Mouse (Mus musculus) hindbrain, embryonic 10.5 days (tissue): ENCODE measurements around the gene Abhd11. TPM values are rescaled to one million over a fixed set of nuclear protein-coding genes. Genes with fewer than 3 reads are reported as not detected.
A peak's percentile ranks its signal among the peaks of the same experiment; 100 is the strongest.

Experiments
- DNase-seq: peaks from one replicate; pipeline ENCODE4 v3.0.0-alpha.2; 2017; ENCODE audit warnings: low spot score
- H3K27ac ChIP-seq: fragments of 300-500 bp; sonication (generic); 2 replicates; pipeline ENCODE4 v1.5.1; 2016; ENCODE audit warnings: mild to moderate bottlenecking, moderate library complexity
- H3K27me3 ChIP-seq: fragments of 300-500 bp; sonication (generic); 2 replicates; pipeline ENCODE4 v1.6.1; 2016; ENCODE audit warnings: mild to moderate bottlenecking; ENCODE audit not compliant: poor library complexity, insufficient read depth, severe bottlenecking
- H3K36me3 ChIP-seq: fragments of 300-500 bp; sonication (generic); 2 replicates; pipeline ENCODE4 v1.6.1; 2016; ENCODE audit warnings: mild to moderate bottlenecking, moderate library complexity
- H3K4me1 ChIP-seq: fragments of 300-500 bp; sonication (generic); replicated peaks from 2 replicates; pipeline ENCODE4 v1.6.1; 2016; ENCODE audit warnings: mild to moderate bottlenecking
- H3K4me3 ChIP-seq: fragments of 300-500 bp; sonication (generic); 2 replicates; pipeline ENCODE4 v1.5.1; 2016; ENCODE audit warnings: mild to moderate bottlenecking, moderate library complexity
- H3K9me3 ChIP-seq: fragments of 300-500 bp; sonication (generic); 2 replicates; pipeline ENCODE4 v1.6.1; 2016; ENCODE audit warnings: mild to moderate bottlenecking, moderate library complexity
- WGBS: fragments of 180-500 bp; shearing (Covaris S2); methylation state at CpG from one replicate; pipeline ENCODE4 v1.1.7; 2016; 5-methylcytosine and 5-hydroxymethylcytosine counted together
- polyA plus RNA-seq: library from polyadenylated mRNA; unstranded; fragments of >200 nt; fragmentation: Nextera tagmentation; extraction: Ambion mirVana; gene quantifications from 2 replicates; pipeline ENCODE4 v1.2.1, GENCODE M21; 2016

The Abhd11 gene
- polyA plus RNA-seq, 1 experiment from 2014 or later = 43.6 TPM

DNA sequence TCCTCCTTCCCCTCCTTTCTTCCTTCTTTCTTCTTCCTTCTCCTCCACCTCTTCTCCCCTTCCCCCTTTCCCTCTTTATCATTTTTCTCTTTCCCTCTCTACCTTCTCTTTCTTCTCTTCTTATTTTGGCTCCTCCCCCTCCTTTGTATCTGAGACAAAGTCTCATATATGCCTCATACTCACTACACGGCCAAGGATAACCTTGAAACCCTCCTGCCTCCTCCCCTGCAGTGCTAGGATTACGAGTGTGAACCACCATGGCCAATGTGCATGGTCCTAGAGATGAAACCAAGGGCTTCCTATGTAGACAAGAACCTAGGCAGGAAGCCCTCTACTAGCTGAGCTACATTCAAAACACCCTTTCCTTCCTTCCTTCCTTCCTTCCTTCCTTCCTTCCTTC is 34.0 kb upstream of the Abhd11 start:
- H3K4me1 ChIP-seq = no peaks in the 10 kb centered on the region
- no peaks in the 10 kb centered on the region for H3K27me3 ChIP-seq
- no peak for DNase-seq
- no peak overlapping the region for H3K4me3 ChIP-seq
- no peaks in the 10 kb centered on the region for H3K9me3 ChIP-seq
- no peak overlapping the region for H3K27ac ChIP-seq
- no peaks in the 10 kb centered on the region for H3K36me3 ChIP-seq
- 59% methylated on average over 2 of the region's 2 CpGs for WGBS

GRCm38 (mm10) chr5:134976164-134976563 is 32.8 kb upstream of the Abhd11 start:
- Histone ChIP-seq H3K27ac (no peak overlapping the region), H3K9me3 (no peaks in the 10 kb centered on the region), H3K27me3 (no peaks in the 10 kb centered on the region), H3K4me1 (no peaks in the 10 kb centered on the region), H3K4me3 (no peak overlapping the region), H3K36me3 (no peaks in the 10 kb centered on the region)
- DNase-seq = no peak
- 88% methylated on average over 2 of the region's 2 CpGs for WGBS

GRCm38 (mm10) chr5:134976577-134977250 is 32.2 kb upstream of the Abhd11 start:
- Histone ChIP-seq H3K27me3 (no peaks in the 10 kb centered on the region), H3K4me3 (no peak overlapping the region), H3K27ac (no peak overlapping the region), H3K4me1 (no peaks in the 10 kb centered on the region), H3K9me3 (no peaks in the 10 kb centered on the region), H3K36me3 (no peaks in the 10 kb centered on the region)
- DNase-seq = no peak
- WGBS = 84% methylated on average over 14 of the region's 14 CpGs

DNA sequence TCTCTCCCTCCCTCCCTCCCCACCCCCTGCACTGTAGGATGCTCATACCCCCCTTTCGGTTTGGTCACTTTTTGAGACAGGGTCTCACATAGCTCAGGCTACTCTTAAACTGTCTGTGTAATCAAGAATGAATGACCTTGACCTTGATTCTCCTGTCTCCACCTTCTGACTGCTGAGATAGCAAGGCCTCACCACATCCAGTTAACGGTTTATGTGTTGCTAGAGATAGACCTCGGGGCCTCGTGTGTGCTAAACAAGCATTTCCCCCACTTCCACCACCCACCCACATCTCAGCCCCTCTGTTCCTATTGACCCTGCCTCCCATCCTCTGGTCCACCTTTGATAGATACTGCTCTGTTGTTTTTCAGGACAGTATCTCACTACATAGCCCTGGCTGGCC is 31.1 kb upstream of the Abhd11 start:
- no peak overlapping the region for H3K4me3 ChIP-seq
- H3K36me3 ChIP-seq = no peaks in the 10 kb centered on the region
- no peak for DNase-seq
- no peaks in the 10 kb centered on the region for H3K27me3 ChIP-seq
- H3K9me3 ChIP-seq = no peaks in the 10 kb centered on the region
- 84% methylated on average over 4 of the region's 4 CpGs for WGBS
- H3K4me1 ChIP-seq = no peaks in the 10 kb centered on the region
- H3K27ac ChIP-seq = no peak overlapping the region

DNA sequence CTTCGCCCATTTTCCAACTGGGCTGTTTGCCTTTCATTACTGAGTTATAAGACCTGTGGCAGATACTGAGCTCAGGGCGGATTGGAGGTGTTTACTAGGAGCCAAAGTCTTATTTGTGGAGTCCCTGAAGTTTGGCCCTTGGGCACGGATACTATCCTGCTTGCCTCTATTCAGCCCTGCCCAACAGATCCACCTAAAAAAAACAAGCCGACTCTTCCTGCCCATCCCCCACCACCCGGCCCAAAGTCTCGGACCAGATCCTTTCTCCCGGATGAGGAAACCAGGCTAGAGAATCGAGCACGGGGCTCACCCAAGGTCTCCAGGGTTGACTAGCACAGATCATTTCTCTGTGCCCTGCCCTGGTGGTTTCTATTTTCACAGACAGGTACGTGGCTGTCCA is 27.8 kb upstream of the Abhd11 start:
- Histone ChIP-seq H3K27me3 (peaks cover 25% of the 10 kb centered on the region), H3K36me3 (no peaks in the 10 kb centered on the region), H3K4me3 (no peak overlapping the region), H3K27ac (no peak overlapping the region), H3K9me3 (no peaks in the 10 kb centered on the region), H3K4me1 (peaks cover 33% of the 10 kb centered on the region)
- DNase-seq = no peak
- WGBS = 61% methylated on average over 10 of the region's 10 CpGs

DNA sequence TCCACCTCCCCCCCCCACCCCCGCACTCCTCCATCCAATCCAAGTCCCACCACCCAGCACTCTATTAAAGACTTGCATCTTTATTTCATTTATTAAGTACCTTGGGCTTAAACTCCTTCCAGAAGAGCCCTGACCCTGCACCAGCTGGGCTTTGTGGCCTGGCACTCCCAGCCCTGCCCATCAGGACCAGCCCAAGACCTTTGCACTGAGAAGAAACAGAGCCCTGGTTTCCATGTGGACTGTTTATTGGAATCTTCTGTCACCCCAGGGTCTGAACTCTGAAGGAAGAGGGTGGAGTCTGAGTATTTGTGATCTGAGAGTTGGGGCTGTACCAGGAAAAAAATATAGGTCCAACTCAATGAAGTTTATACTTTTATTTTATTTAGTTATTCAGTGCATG is 25.8 kb upstream of the Abhd11 start:
- H3K9me3 ChIP-seq = no peaks in the 10 kb centered on the region
- H3K27ac ChIP-seq = no peak overlapping the region
- no peaks in the 10 kb centered on the region for H3K36me3 ChIP-seq
- H3K4me3 ChIP-seq = no peak overlapping the region
- no peak for DNase-seq
- peaks cover 44% of the 10 kb centered on the region for H3K27me3 ChIP-seq
- WGBS = 90% methylated on average over 1 of the region's 1 CpGs
- peaks cover 44% of the 10 kb centered on the region for H3K4me1 ChIP-seq

DNA sequence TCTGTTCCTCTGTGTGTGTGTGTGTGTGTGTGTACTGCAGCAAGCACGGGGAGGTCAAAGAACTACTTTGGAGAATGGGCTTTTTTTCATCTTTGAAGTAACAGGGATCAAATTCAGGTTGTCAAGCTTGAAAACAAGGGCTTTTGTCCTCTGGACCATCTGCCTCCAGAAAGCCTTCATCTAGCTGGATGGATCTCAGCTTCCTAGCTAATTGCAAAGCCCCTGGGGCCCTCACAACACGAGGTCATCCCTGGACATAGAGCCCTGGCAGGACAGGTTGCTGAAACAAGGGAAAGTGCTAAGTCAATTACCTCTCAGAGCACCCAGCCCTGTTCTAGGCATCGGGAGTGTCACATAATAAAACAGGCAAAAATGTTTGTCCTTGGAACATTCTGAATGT is 25.2 kb upstream of the Abhd11 start:
- peaks cover 51% of the 10 kb centered on the region for H3K27me3 ChIP-seq
- peak overlapping the region; percentile 76 for H3K27ac ChIP-seq
- H3K4me3 ChIP-seq = no peak overlapping the region
- H3K36me3 ChIP-seq = no peaks in the 10 kb centered on the region
- WGBS = 9% methylated on average over 3 of the region's 3 CpGs
- H3K4me1 ChIP-seq = peaks cover 44% of the 10 kb centered on the region
- no peaks in the 10 kb centered on the region for H3K9me3 ChIP-seq
- DNase-seq = peak; percentile 30

GRCm38 (mm10) chr5:134985633-134986297 is 23.2 kb upstream of the Abhd11 start, which contains the start of gene Cldn3:
TSS of gene Cldn3 (plus strand) at chr5:134986214.
- Histone ChIP-seq H3K27ac (peak within 1 kb of the TSS; percentile 66), H3K27me3 (peaks cover 65% of the 10 kb centered on the region), H3K9me3 (no peaks in the 10 kb centered on the region), H3K4me3 (peak within 1 kb of the TSS; percentile 42), H3K4me1 (peaks cover 44% of the 10 kb centered on the region), H3K36me3 (no peaks in the 10 kb centered on the region)
- WGBS = under 1% methylated on average over 25 of the region's 25 CpGs
- peak; percentile 46 for DNase-seq

GRCm38 (mm10) chr5:134986298-134987268 is 22.4 kb upstream of the Abhd11 start:
- DNase-seq = peak; percentile 46
- WGBS = 3% methylated on average over 79 of the region's 79 CpGs
- Histone ChIP-seq H3K4me1 (peaks cover 44% of the 10 kb centered on the region), H3K27ac (peak overlapping the region; percentile 66), H3K36me3 (no peaks in the 10 kb centered on the region), H3K9me3 (no peaks in the 10 kb centered on the region), H3K4me3 (peak overlapping the region; percentile 42), H3K27me3 (peaks cover 65% of the 10 kb centered on the region)

DNA sequence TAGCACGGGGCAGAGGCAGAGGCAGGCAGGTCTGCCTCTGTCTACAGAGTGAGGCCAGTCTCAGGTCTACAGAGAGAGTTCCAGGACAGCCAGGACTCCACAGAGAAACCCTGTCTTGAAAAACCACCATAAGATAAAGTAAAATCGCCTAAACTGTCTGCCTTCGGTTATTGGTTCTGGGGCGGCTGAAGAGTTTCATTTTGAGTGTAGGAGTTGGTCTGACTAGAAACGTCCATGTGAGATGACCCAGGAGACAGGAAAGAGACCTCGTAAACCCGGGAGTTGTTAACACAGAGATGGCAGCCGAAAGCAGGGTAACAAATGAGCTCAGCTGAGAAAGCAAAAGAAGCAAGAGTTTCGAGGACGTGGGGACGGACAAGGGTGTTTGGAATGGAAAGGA is 19.8 kb upstream of the Abhd11 start:
- H3K27me3 ChIP-seq = peaks cover 59% of the 10 kb centered on the region
- DNase-seq = no peak

DNA sequence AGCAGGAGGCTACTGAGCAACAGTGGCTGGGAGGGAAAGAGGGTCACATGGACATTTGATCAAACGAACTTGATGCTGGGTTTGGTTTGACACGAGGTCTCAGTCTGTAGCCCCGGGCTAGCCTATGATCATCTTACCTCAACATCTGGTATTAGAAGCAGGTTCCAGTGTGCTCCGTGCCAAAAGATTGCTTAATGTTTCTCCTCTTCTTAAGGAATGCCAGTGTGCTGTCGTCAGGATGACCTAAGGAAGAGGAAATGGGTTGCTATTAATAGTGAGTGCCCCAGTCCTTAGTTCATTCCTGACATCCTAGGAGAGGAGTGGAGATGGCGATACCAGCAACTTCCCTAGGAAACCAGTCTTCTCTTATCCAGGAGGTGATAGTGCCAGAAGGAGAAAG is 19.2 kb upstream of the Abhd11 start:
- H3K27me3 ChIP-seq = peaks cover 54% of the 10 kb centered on the region
- H3K4me3 ChIP-seq = no peak overlapping the region
- H3K9me3 ChIP-seq = no peaks in the 10 kb centered on the region
- H3K27ac ChIP-seq = no peak overlapping the region
- 70% methylated on average over 6 of the region's 6 CpGs for WGBS
- peaks cover 25% of the 10 kb centered on the region for H3K4me1 ChIP-seq
- DNase-seq = no peak
- H3K36me3 ChIP-seq = no peaks in the 10 kb centered on the region

More for the DNA sequence above, 19.8 kb upstream of the Abhd11 start:
- Histone ChIP-seq H3K4me3 (no peak overlapping the region), H3K4me1 (peaks cover 30% of the 10 kb centered on the region), H3K36me3 (no peaks in the 10 kb centered on the region), H3K9me3 (no peaks in the 10 kb centered on the region), H3K27ac (no peak overlapping the region)
- 76% methylated on average over 11 of the region's 11 CpGs for WGBS

DNA sequence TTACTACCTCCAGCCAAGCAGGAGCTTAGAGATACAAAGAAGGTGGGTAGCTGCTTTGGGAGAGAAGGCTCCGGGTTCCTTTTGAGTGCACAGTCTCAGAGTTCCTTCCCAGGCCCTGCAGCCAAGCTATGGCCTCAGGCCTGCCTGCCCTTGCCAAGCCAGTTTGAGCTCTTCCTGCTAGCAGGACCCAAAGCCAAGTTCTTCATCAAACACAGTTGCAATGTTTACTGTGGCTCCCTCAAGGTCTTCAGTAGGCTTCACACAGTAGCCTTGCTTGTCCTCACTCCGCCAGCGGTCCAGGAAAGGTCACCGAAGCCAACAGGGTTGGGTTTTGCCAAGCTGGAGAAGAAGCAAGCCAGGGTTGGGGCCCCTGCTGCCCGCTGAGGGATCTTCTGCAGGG is 16.4 kb upstream of the Abhd11 start:
- H3K27me3 ChIP-seq = peaks cover 25% of the 10 kb centered on the region
- H3K27ac ChIP-seq = no peak overlapping the region
- DNase-seq = no peak
- 91% methylated on average over 5 of the region's 5 CpGs for WGBS
- H3K36me3 ChIP-seq = no peaks in the 10 kb centered on the region
- H3K9me3 ChIP-seq = no peaks in the 10 kb centered on the region
- H3K4me1 ChIP-seq = no peaks in the 10 kb centered on the region
- no peak overlapping the region for H3K4me3 ChIP-seq

- Histone ChIP-seq H3K36me3 (no peaks in the 10 kb centered on the region), H3K9me3 (no peaks in the 10 kb centered on the region), H3K4me1 (peaks cover 23% of the 10 kb centered on the region), H3K27ac (no peak overlapping the region), H3K4me3 (no peak overlapping the region), H3K27me3 (peaks cover 6% of the 10 kb centered on the region)
- 81% methylated on average over 6 of the region's 6 CpGs for WGBS
- no peak for DNase-seq
Measured at GRCm38 (mm10) chr5:134998359-134998758, 10.6 kb upstream of the Abhd11 start.
